Mouse (Mus musculus): Measurements from ENCODE around the gene Traf2. TPM values are rescaled to one million over a fixed set of nuclear protein-coding genes. Genes with fewer than 3 reads are reported as not detected.
"Not testable (repeated sequence)": the region's sequence is repeated elsewhere in the genome, so short reads cannot be mapped to it uniquely, and the experiment has no call there.

The Traf2 gene
- polyA plus RNA-seq, 1 experiment from 2014 or later, result 38.2 TPM

- H3K9me3 ChIP-seq, result no peaks in the 10 kb centered on the region
- DNase-seq (ENCODE audit: low spot score), result no peak
- 93% methylated on average over 4 of the region's 4 CpGs for WGBS
- peaks cover 69% of the 10 kb centered on the region for H3K36me3 ChIP-seq
- H3K27ac ChIP-seq, result no peak overlapping the region
- peaks cover 9% of the 10 kb centered on the region for H3K27me3 ChIP-seq (ENCODE audit: insufficient read depth, poor library complexity, severe bottlenecking)
- H3K4me3 ChIP-seq, result no peak overlapping the region
- H3K4me1 ChIP-seq (replicated peaks), result peaks cover 36% of the 10 kb centered on the region
These were observed 24.5 kb upstream of the Traf2 start for GRCm38 (mm10) chr2:25571221-25571620.

GRCm38 (mm10) chr2:25569323-25569722 lies 22.6 kb upstream of the Traf2 start:
- no peak for DNase-seq (ENCODE audit: low spot score)
- Histone ChIP-seq H3K4me1 (replicated peaks) (peaks cover 24% of the 10 kb centered on the region), H3K27me3 (ENCODE audit: insufficient read depth, poor library complexity, severe bottlenecking) (no peaks in the 10 kb centered on the region), H3K27ac (no peak overlapping the region), H3K4me3 (no peak overlapping the region), H3K36me3 (peaks cover 88% of the 10 kb centered on the region), H3K9me3 (no peaks in the 10 kb centered on the region)
- 96% methylated on average over 3 of the region's 3 CpGs for WGBS

GRCm38 (mm10) chr2:25568473-25569019 lies 21.8 kb upstream of the Traf2 start:
- no peak overlapping the region for H3K27ac ChIP-seq
- H3K36me3 ChIP-seq, result peaks cover 95% of the 10 kb centered on the region
- no peak overlapping the region for H3K4me3 ChIP-seq

GRCm38 (mm10) chr2:25566558-25566957 lies 19.8 kb upstream of the Traf2 start:
- Histone ChIP-seq H3K27me3 (ENCODE audit: insufficient read depth, poor library complexity, severe bottlenecking) (no peaks in the 10 kb centered on the region), H3K9me3 (no peaks in the 10 kb centered on the region), H3K36me3 (peaks cover 99% of the 10 kb centered on the region), H3K4me1 (replicated peaks) (0 out of 2 replicates have a peak, but pooled peaks cover 5% of the 10 kb centered on the region), H3K27ac (no peak overlapping the region), H3K4me3 (no peak overlapping the region)
- WGBS, result 89% methylated on average over 6 of the region's 6 CpGs
- no peak for DNase-seq (ENCODE audit: low spot score)

More at GRCm38 (mm10) chr2:25568473-25569019, 21.8 kb upstream of the Traf2 start:
- no peak for DNase-seq (ENCODE audit: low spot score)
- Histone ChIP-seq H3K4me1 (replicated peaks) (peaks cover 16% of the 10 kb centered on the region), H3K27me3 (ENCODE audit: insufficient read depth, poor library complexity, severe bottlenecking) (no peaks in the 10 kb centered on the region), H3K9me3 (no peaks in the 10 kb centered on the region)
- 88% methylated on average over 6 of the region's 6 CpGs for WGBS

- Histone ChIP-seq H3K9me3 (no peaks in the 10 kb centered on the region), H3K4me3 (no peak overlapping the region), H3K27ac (no peak overlapping the region), H3K4me1 (replicated peaks) (0 out of 2 replicates have a peak, but pooled peaks cover 5% of the 10 kb centered on the region), H3K27me3 (ENCODE audit: insufficient read depth, poor library complexity, severe bottlenecking) (no peaks in the 10 kb centered on the region), H3K36me3 (peaks cover 100% of the 10 kb centered on the region)
- no peak for DNase-seq (ENCODE audit: low spot score)
- 92% methylated on average over 8 of the region's 8 CpGs for WGBS
These were observed 19.0 kb upstream of the Traf2 start for GRCm38 (mm10) chr2:25565741-25566140.

DNA sequence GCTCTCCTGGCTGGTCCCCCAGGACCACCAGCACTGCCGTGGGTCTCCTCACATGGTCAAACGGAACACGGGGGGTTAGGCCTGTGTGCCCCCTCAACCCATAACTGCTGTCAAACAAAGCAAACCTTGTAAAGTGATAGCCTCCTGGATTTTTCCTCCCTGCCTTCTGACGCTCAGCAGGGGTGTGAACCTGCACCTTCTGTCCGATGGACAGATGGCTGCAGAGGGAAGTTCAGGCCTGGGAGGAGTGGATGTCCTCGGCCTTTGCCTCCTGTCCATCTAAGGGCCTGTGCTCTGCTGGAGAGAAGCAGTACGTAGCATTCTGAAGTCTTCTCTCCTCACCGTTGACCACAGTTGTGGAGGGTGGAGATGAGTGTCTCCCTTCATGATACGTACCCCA lies 15.2 kb upstream of the Traf2 start:
- Histone ChIP-seq H3K27ac (no peak overlapping the region), H3K36me3 (peaks cover 72% of the 10 kb centered on the region), H3K4me1 (replicated peaks) (peaks cover 22% of the 10 kb centered on the region), H3K27me3 (ENCODE audit: insufficient read depth, poor library complexity, severe bottlenecking) (no peaks in the 10 kb centered on the region), H3K9me3 (no peaks in the 10 kb centered on the region), H3K4me3 (no peak overlapping the region)
- WGBS, result 81% methylated on average over 9 of the region's 9 CpGs
- DNase-seq (ENCODE audit: low spot score), result no peak

GRCm38 (mm10) chr2:25560551-25560950 lies 13.8 kb upstream of the Traf2 start:
- no peak overlapping the region for H3K27ac ChIP-seq
- no peaks in the 10 kb centered on the region for H3K27me3 ChIP-seq (ENCODE audit: insufficient read depth, poor library complexity, severe bottlenecking)
- H3K36me3 ChIP-seq, result peaks cover 58% of the 10 kb centered on the region
- H3K4me3 ChIP-seq, result peak overlapping the region; percentile 9; the same call in 1 of the 2 replicates
- no peak for DNase-seq (ENCODE audit: low spot score)
- WGBS, result 92% methylated on average over 8 of the region's 8 CpGs
- no peaks in the 10 kb centered on the region for H3K9me3 ChIP-seq
- peaks cover 30% of the 10 kb centered on the region for H3K4me1 ChIP-seq (replicated peaks)

DNA sequence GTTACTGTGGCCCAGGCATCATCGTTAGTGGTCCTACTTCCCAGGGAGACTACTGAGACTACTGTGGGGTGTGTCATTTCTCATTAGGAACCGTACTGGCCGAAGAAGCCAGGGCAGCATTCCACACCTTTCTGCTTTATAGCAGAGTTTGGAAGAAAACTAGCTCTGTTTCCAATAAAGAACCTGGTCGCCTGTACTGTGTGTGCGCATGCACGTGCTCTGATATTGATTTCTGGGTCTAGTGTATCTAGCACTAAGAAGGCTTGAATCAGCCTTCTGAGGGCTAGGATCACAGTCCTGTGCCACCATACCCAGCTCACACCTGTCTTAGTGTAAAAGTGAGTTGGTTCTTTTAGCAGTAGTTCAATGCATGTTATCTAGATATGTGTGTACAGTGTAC lies 12.0 kb upstream of the Traf2 start:
- DNase-seq (ENCODE audit: low spot score), result no peak
- H3K9me3 ChIP-seq, result no peaks in the 10 kb centered on the region
- 85% methylated on average over 6 of the region's 6 CpGs for WGBS
- H3K27me3 ChIP-seq (ENCODE audit: insufficient read depth, poor library complexity, severe bottlenecking), result no peaks in the 10 kb centered on the region
- peaks cover 40% of the 10 kb centered on the region for H3K36me3 ChIP-seq
- H3K4me3 ChIP-seq, result peak overlapping the region; percentile 99
- H3K27ac ChIP-seq, result peak overlapping the region; percentile 95; the same call in 1 of the 2 replicates
- H3K4me1 ChIP-seq (replicated peaks), result peaks cover 30% of the 10 kb centered on the region

GRCm38 (mm10) chr2:25557964-25558360 lies 11.2 kb upstream of the Traf2 start:
- peaks cover 32% of the 10 kb centered on the region for H3K36me3 ChIP-seq
- H3K27me3 ChIP-seq (ENCODE audit: insufficient read depth, poor library complexity, severe bottlenecking), result no peaks in the 10 kb centered on the region
- WGBS, result under 1% methylated on average over 24 of the region's 24 CpGs
- no peak for DNase-seq (ENCODE audit: low spot score)
- H3K4me3 ChIP-seq, result peak overlapping the region; percentile 99
- H3K4me1 ChIP-seq (replicated peaks), result peaks cover 30% of the 10 kb centered on the region
- peak overlapping the region; percentile 95 for H3K27ac ChIP-seq
- no peaks in the 10 kb centered on the region for H3K9me3 ChIP-seq

DNA sequence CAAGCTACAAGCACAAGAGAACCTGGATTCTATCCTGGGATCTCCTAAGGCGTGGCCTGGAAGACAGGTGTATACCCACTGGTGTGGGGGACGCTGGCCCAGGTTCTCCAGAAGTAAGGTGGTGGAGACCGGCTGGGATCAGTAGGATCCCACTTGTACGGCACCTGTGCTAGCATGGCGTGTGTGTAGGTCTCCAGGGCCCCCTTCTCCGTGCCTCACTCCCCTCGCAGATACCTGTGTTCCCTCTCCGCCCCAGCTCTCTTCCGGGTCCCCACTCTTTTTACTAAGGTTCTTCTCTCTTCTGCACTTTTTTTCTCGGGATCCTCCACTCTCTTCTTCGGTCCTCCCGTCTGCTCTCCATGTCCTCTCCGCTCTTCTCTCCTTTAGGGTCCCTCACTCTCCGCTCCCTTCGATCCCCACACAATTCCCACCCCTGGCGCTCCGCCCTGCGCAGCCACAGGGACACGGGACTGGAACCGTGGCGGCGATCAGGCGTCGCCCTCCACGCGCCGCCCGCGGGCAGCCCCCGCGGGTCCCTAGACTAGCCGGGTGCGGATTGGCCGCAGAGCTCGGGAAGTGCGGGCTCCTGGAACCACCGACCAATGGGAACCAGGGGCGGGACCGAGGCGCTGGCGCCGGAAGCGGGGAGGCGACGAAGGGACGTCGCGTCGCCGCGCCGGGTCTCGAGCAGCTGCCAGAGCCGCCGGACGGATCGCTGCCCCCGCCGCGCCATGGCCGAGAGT lies 10.7 kb upstream of the Traf2 start, which contains the start of gene Edf1:
Edf1 (plus strand) TSS at position 627 of the 743 bp plus-strand sequence.
- Histone ChIP-seq H3K9me3 (no peaks in the 10 kb centered on the region), H3K27ac (peak within 1 kb of the TSS; percentile 95), H3K27me3 (ENCODE audit: insufficient read depth, poor library complexity, severe bottlenecking) (no peaks in the 10 kb centered on the region), H3K4me1 (replicated peaks) (peaks cover 30% of the 10 kb centered on the region), H3K4me3 (peak within 1 kb of the TSS; percentile 99), H3K36me3 (peaks cover 26% of the 10 kb centered on the region)
- DNase-seq (ENCODE audit: low spot score), result peak; percentile 95
- under 1% methylated on average over 61 of the region's 61 CpGs for WGBS

- peaks cover 15% of the 10 kb centered on the region for H3K36me3 ChIP-seq
- 51% methylated on average over 1 of the region's 1 CpGs for WGBS
- no peaks in the 10 kb centered on the region for H3K27me3 ChIP-seq (ENCODE audit: insufficient read depth, poor library complexity, severe bottlenecking)
- no peak overlapping the region for H3K4me3 ChIP-seq
- no peak overlapping the region for H3K27ac ChIP-seq
- no peaks in the 10 kb centered on the region for H3K9me3 ChIP-seq
- DNase-seq (ENCODE audit: low spot score), result no peak
- H3K4me1 ChIP-seq (replicated peaks), result peaks cover 30% of the 10 kb centered on the region
These were observed 9.6 kb upstream of the Traf2 start for GRCm38 (mm10) chr2:25556296-25556695.

DNA sequence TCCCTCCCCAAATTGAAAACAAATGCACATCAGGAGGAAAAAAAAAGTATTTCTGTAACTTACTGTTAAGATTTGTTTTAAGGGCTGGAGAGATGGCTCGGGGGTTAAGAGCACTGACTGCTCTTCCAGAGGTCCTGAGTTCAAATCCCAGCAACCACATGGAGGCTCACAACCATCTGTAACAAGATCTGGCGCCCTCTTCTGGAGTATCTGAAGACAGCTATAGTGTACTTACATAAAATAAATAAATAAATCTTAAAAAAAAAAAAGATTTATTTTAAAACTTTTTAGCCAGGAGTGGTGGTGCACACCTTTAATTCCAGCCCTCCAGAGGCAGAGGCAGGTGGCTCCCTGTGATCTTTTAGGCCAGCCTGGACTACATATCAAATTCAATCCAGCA lies 8.7 kb upstream of the Traf2 start:
- H3K36me3 ChIP-seq; H3K27me3 ChIP-seq (ENCODE audit: insufficient read depth, poor library complexity, severe bottlenecking); H3K27ac ChIP-seq; DNase-seq (ENCODE audit: low spot score); H3K4me3 ChIP-seq; H3K9me3 ChIP-seq: not testable (repeated sequence)
- peaks cover 30% of the 10 kb centered on the region for H3K4me1 ChIP-seq (replicated peaks)
- WGBS, result 53% methylated on average over 2 of the region's 2 CpGs

DNA sequence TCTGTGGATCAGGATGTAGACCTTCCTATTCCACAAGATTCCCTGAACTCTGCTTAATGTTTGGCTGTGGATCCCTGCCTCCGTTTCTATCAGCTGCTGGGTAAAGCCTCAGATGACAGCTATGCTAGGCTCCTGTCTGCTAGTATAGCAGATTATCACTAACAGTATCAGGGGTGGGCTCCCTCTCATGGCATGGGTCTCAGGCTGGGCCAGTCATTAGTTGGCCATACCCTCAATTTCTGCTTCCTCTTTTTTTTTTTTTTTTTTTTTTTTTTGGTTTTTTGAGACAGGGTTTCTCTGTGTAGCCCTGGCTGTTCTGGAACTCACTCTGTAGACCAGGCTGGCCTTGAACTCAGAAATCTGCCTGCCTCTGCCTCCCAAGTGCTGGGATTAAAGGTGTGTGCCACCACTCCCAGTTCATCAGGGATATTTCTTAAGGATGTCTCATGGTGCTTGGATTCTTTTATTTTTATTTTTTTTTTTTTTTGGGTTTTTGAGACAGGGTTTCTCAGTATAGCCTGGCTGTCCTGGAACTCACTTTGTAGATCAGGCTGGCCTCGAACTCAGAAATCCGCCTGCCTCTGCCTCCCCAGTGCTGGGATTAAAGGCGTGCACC lies 6.5 kb upstream of the Traf2 start:
- not testable (repeated sequence) for H3K27me3 ChIP-seq (ENCODE audit: insufficient read depth, poor library complexity, severe bottlenecking); H3K9me3 ChIP-seq; H3K36me3 ChIP-seq; H3K4me3 ChIP-seq; H3K27ac ChIP-seq; DNase-seq (ENCODE audit: low spot score)
- peaks cover 19% of the 10 kb centered on the region for H3K4me1 ChIP-seq (replicated peaks)
- WGBS, result 85% methylated on average over 4 of the region's 4 CpGs

Data from hindbrain, embryonic 10.5 days (tissue).